Mouse (Mus musculus): Measurements from ENCODE around the gene Brpf1. TPM values are rescaled to one million over a fixed set of nuclear protein-coding genes. Genes with fewer than 3 reads are reported as not detected.
"Not testable (repeated sequence)": the region's sequence is repeated elsewhere in the genome, so short reads cannot be mapped to it uniquely, and the experiment has no call there.

The Brpf1 gene
- polyA plus RNA-seq, 1 experiment, result 6.0 TPM

GRCm38 (mm10) chr6:113329396-113329795 lies 22.5 kb downstream of the Brpf1 start:
- Histone ChIP-seq H3K4me1 (ENCODE audit: control insufficient read depth) (peaks cover 34% of the 10 kb centered on the region), H3K36me3 (ENCODE audit: control insufficient read depth) (peaks cover 60% of the 10 kb centered on the region), H3K4me3 (replicated peaks) (no peak overlapping the region), H3K27me3 (ENCODE audit: control insufficient read depth) (no peaks in the 10 kb centered on the region), H3K9me3 (ENCODE audit: control insufficient read depth, low read length) (no peaks in the 10 kb centered on the region)
- TF ChIP-seq TAL1 (IDR thresholded peaks at IDR 0.05; ENCODE audit: low read length) (no peak), GATA1 (IDR thresholded peaks at IDR 0.05; ENCODE audit: low read length) (no peak)

GRCm38 (mm10) chr6:113330547-113330946 lies 23.6 kb downstream of the Brpf1 start:
- Histone ChIP-seq H3K4me1 (ENCODE audit: control insufficient read depth) (peaks cover 30% of the 10 kb centered on the region), H3K36me3 (ENCODE audit: control insufficient read depth) (peaks cover 60% of the 10 kb centered on the region), H3K9me3 (ENCODE audit: control insufficient read depth, low read length) (no peaks in the 10 kb centered on the region), H3K4me3 (replicated peaks) (no peak overlapping the region), H3K27me3 (ENCODE audit: control insufficient read depth) (no peaks in the 10 kb centered on the region)
- TF ChIP-seq TAL1 (IDR thresholded peaks at IDR 0.05; ENCODE audit: low read length) (no peak), GATA1 (IDR thresholded peaks at IDR 0.05; ENCODE audit: low read length) (no peak)

- peaks cover 65% of the 10 kb centered on the region for H3K36me3 ChIP-seq (ENCODE audit: control insufficient read depth)
- TF ChIP-seq GATA1 (IDR thresholded peaks at IDR 0.05; ENCODE audit: low read length), result no peak
- no peak for TF ChIP-seq TAL1 (IDR thresholded peaks at IDR 0.05; ENCODE audit: low read length)
These were observed 24.8 kb downstream of the Brpf1 start for GRCm38 (mm10) chr6:113331721-113332120.

GRCm38 (mm10) chr6:113332734-113333133 lies 25.8 kb downstream of the Brpf1 start:
- not testable (repeated sequence) for H3K4me3 ChIP-seq (replicated peaks); H3K27me3 ChIP-seq (ENCODE audit: control insufficient read depth); H3K9me3 ChIP-seq (ENCODE audit: control insufficient read depth, low read length)
- H3K36me3 ChIP-seq (ENCODE audit: control insufficient read depth), result peaks cover 67% of the 10 kb centered on the region
- peaks cover 18% of the 10 kb centered on the region for H3K4me1 ChIP-seq (ENCODE audit: control insufficient read depth)

More at GRCm38 (mm10) chr6:113331721-113332120, 24.8 kb downstream of the Brpf1 start:
- Histone ChIP-seq H3K4me3 (replicated peaks) (no peak overlapping the region), H3K9me3 (ENCODE audit: control insufficient read depth, low read length) (no peaks in the 10 kb centered on the region), H3K27me3 (ENCODE audit: control insufficient read depth) (no peaks in the 10 kb centered on the region), H3K4me1 (ENCODE audit: control insufficient read depth) (peaks cover 21% of the 10 kb centered on the region)

GRCm38 (mm10) chr6:113333137-113333950 lies 26.4 kb downstream of the Brpf1 start:
- TF ChIP-seq GATA1 (IDR thresholded peaks at IDR 0.05; ENCODE audit: low read length) (no peak), TAL1 (IDR thresholded peaks at IDR 0.05; ENCODE audit: low read length) (no peak)

GRCm38 (mm10) chr6:113334216-113334615 lies 27.3 kb downstream of the Brpf1 start:
- peaks cover 59% of the 10 kb centered on the region for H3K36me3 ChIP-seq (ENCODE audit: control insufficient read depth)
- H3K9me3 ChIP-seq (ENCODE audit: control insufficient read depth, low read length), result no peaks in the 10 kb centered on the region
- TF ChIP-seq GATA1 (IDR thresholded peaks at IDR 0.05; ENCODE audit: low read length) (no peak), TAL1 (IDR thresholded peaks at IDR 0.05; ENCODE audit: low read length) (no peak)
- H3K4me1 ChIP-seq (ENCODE audit: control insufficient read depth), result peaks cover 8% of the 10 kb centered on the region
- H3K4me3 ChIP-seq (replicated peaks), result no peak overlapping the region
- H3K27me3 ChIP-seq (ENCODE audit: control insufficient read depth), result no peaks in the 10 kb centered on the region

More at GRCm38 (mm10) chr6:113333137-113333950, 26.4 kb downstream of the Brpf1 start:
- H3K9me3 ChIP-seq (ENCODE audit: control insufficient read depth, low read length), result no peaks in the 10 kb centered on the region
- peaks cover 16% of the 10 kb centered on the region for H3K4me1 ChIP-seq (ENCODE audit: control insufficient read depth)
- no peak overlapping the region for H3K4me3 ChIP-seq (replicated peaks)
- H3K27me3 ChIP-seq (ENCODE audit: control insufficient read depth), result no peaks in the 10 kb centered on the region
- peaks cover 68% of the 10 kb centered on the region for H3K36me3 ChIP-seq (ENCODE audit: control insufficient read depth)

- H3K4me1 ChIP-seq (ENCODE audit: control insufficient read depth), result peaks cover 4% of the 10 kb centered on the region
- H3K4me3 ChIP-seq (replicated peaks), result no peak overlapping the region
- peaks cover 40% of the 10 kb centered on the region for H3K36me3 ChIP-seq (ENCODE audit: control insufficient read depth)
- no peaks in the 10 kb centered on the region for H3K27me3 ChIP-seq (ENCODE audit: control insufficient read depth)
- H3K9me3 ChIP-seq (ENCODE audit: control insufficient read depth, low read length), result no peaks in the 10 kb centered on the region
- TF ChIP-seq TAL1 (IDR thresholded peaks at IDR 0.05; ENCODE audit: low read length), result no peak
- no peak for TF ChIP-seq GATA1 (IDR thresholded peaks at IDR 0.05; ENCODE audit: low read length)
These were observed 30.1 kb downstream of the Brpf1 start for GRCm38 (mm10) chr6:113336852-113337620.

GRCm38 (mm10) chr6:113341574-113341973 lies 34.6 kb downstream of the Brpf1 start:
- no peak overlapping the region for H3K4me3 ChIP-seq (replicated peaks)

GRCm38 (mm10) chr6:113342297-113342696 lies 35.4 kb downstream of the Brpf1 start:
- TF ChIP-seq GATA1 (IDR thresholded peaks at IDR 0.05; ENCODE audit: low read length), result no peak
- TF ChIP-seq TAL1 (IDR thresholded peaks at IDR 0.05; ENCODE audit: low read length), result no peak
- H3K4me1 ChIP-seq (ENCODE audit: control insufficient read depth), result peaks cover 14% of the 10 kb centered on the region

More at GRCm38 (mm10) chr6:113341574-113341973, 34.6 kb downstream of the Brpf1 start:
- Histone ChIP-seq H3K4me1 (ENCODE audit: control insufficient read depth) (peaks cover 17% of the 10 kb centered on the region), H3K9me3 (ENCODE audit: control insufficient read depth, low read length) (no peaks in the 10 kb centered on the region), H3K27me3 (ENCODE audit: control insufficient read depth) (peaks cover 10% of the 10 kb centered on the region), H3K36me3 (ENCODE audit: control insufficient read depth) (peaks cover 5% of the 10 kb centered on the region; the same call in 1 of the 2 replicates)
- TF ChIP-seq GATA1 (IDR thresholded peaks at IDR 0.05; ENCODE audit: low read length) (no peak), TAL1 (IDR thresholded peaks at IDR 0.05; ENCODE audit: low read length) (no peak)

More at GRCm38 (mm10) chr6:113342297-113342696, 35.4 kb downstream of the Brpf1 start:
- Histone ChIP-seq H3K4me3 (replicated peaks) (no peak overlapping the region), H3K27me3 (ENCODE audit: control insufficient read depth) (peaks cover 10% of the 10 kb centered on the region), H3K9me3 (ENCODE audit: control insufficient read depth, low read length) (no peaks in the 10 kb centered on the region), H3K36me3 (ENCODE audit: control insufficient read depth) (peaks cover 3% of the 10 kb centered on the region; the same call in 1 of the 2 replicates)

All from erythroblast, embryonic 14.5 days (primary cell).